Mouse (Mus musculus) spleen, adult 10 weeks (tissue): ENCODE results near the gene Tmed5. TPM values are rescaled to one million over a fixed set of nuclear protein-coding genes. Genes with fewer than 3 reads are reported as not detected.

ENCODE experiments used
- polyA plus RNA-seq: library from polyadenylated mRNA; stranded (reverse); fragments of 350-450 nt; fragmentation: Illumina TruSeq; extraction: RNeasy Lipid Tissue Mini Kit (QIAGEN cat#74804); gene quantifications from one replicate; pipeline ENCODE4 v1.2.3, GENCODE M21; 2015; ENCODE audit warnings: low replicate concordance; ENCODE audit not compliant: insufficient read depth

Gene Tmed5
- 62.4 TPM for polyA plus RNA-seq

GRCm38 (mm10) chr5:108132441-108133243 lies at the start of gene Tmed5, which contains the start of gene Ccdc18:
Tmed5 (minus strand) TSS chr5:108132620.
Ccdc18 (plus strand) TSS chr5:108132875.

GRCm38 (mm10) chr5:108065465-108066411 lies 66.7 kb downstream of the Tmed5 start, which contains the start of gene Mtf2:
Mtf2 (plus strand) TSS chr5:108065674.

Other genes starting within 250 kb of the Tmed5 start
- gene Rpl5, start 232.1 kb downstream of the Tmed5 start, polyA plus RNA-seq: 1,595 TPM
- gene Fam69a, start 145.5 kb downstream of the Tmed5 start, polyA plus RNA-seq: 76.7 TPM
- gene Mtf2, start 66.9 kb downstream of the Tmed5 start, polyA plus RNA-seq: 69.6 TPM
- gene Ccdc18, start 255 bp upstream of the Tmed5 start, polyA plus RNA-seq: 2.1 TPM
- 65.8 TPM for gene Dr1, start 136.3 kb upstream of the Tmed5 start, polyA plus RNA-seq
- gene Pigg, start 180.0 kb upstream of the Tmed5 start, polyA plus RNA-seq: 6.3 TPM
- not detected for gene Gm42517, start 235.3 kb upstream of the Tmed5 start, polyA plus RNA-seq